Mouse (Mus musculus): ENCODE data around the gene Mrtfb. TPM values are rescaled to one million over a fixed set of nuclear protein-coding genes. Genes with fewer than 3 reads are reported as not detected.
A peak's percentile ranks its signal among the peaks of the same experiment; 100 is the strongest.

Gene Mrtfb
- 3.8 to 9.2 TPM (median 4.6 TPM) in 3 replicates for total RNA-seq (2017)

- ATAC-seq (replicated peaks; ENCODE audit: insufficient number of reproducible peaks, low FRiP score, low TSS enrichment, poor library complexity, severe bottlenecking), result peak; percentile 60
Observed at GRCm38 (mm10) chr16:13255855-13256635, at the start of gene Mrtfb. TSS of gene Mrtfb (plus strand) at chr16:13256481.

- no peak for ATAC-seq (replicated peaks; ENCODE audit: insufficient number of reproducible peaks, low FRiP score, low TSS enrichment, poor library complexity, severe bottlenecking)
Observed at GRCm38 (mm10) chr16:13207649-13208048, 48.6 kb upstream of the Mrtfb start.

- no peak for ATAC-seq (replicated peaks; ENCODE audit: insufficient number of reproducible peaks, low FRiP score, low TSS enrichment, poor library complexity, severe bottlenecking)
Observed at GRCm38 (mm10) chr16:13208087-13208486, 48.2 kb upstream of the Mrtfb start.

- no peak for ATAC-seq (replicated peaks; ENCODE audit: insufficient number of reproducible peaks, low FRiP score, low TSS enrichment, poor library complexity, severe bottlenecking)
Observed at GRCm38 (mm10) chr16:13212781-13213180, 43.5 kb upstream of the Mrtfb start.

- ATAC-seq (replicated peaks; ENCODE audit: insufficient number of reproducible peaks, low FRiP score, low TSS enrichment, poor library complexity, severe bottlenecking), result no peak
Observed at GRCm38 (mm10) chr16:13216116-13216952, 39.9 kb upstream of the Mrtfb start.

- no peak for ATAC-seq (replicated peaks; ENCODE audit: insufficient number of reproducible peaks, low FRiP score, low TSS enrichment, poor library complexity, severe bottlenecking)
Observed at GRCm38 (mm10) chr16:13217951-13218350, 38.3 kb upstream of the Mrtfb start.

- ATAC-seq (replicated peaks; ENCODE audit: insufficient number of reproducible peaks, low FRiP score, low TSS enrichment, poor library complexity, severe bottlenecking), result no peak
Observed at GRCm38 (mm10) chr16:13221475-13221874, 34.8 kb upstream of the Mrtfb start.

GRCm38 (mm10) chr16:13232043-13232442 is 24.2 kb upstream of the Mrtfb start:
- ATAC-seq (replicated peaks; ENCODE audit: insufficient number of reproducible peaks, low FRiP score, low TSS enrichment, poor library complexity, severe bottlenecking), result no peak

GRCm38 (mm10) chr16:13232912-13233802 is 23.1 kb upstream of the Mrtfb start:
- ATAC-seq (replicated peaks; ENCODE audit: insufficient number of reproducible peaks, low FRiP score, low TSS enrichment, poor library complexity, severe bottlenecking), result no peak

GRCm38 (mm10) chr16:13239039-13239438 is 17.2 kb upstream of the Mrtfb start:
- no peak for ATAC-seq (replicated peaks; ENCODE audit: insufficient number of reproducible peaks, low FRiP score, low TSS enrichment, poor library complexity, severe bottlenecking)

- ATAC-seq (replicated peaks; ENCODE audit: insufficient number of reproducible peaks, low FRiP score, low TSS enrichment, poor library complexity, severe bottlenecking), result no peak
Observed at GRCm38 (mm10) chr16:13239544-13239943, 16.7 kb upstream of the Mrtfb start.

- ATAC-seq (replicated peaks; ENCODE audit: insufficient number of reproducible peaks, low FRiP score, low TSS enrichment, poor library complexity, severe bottlenecking), result no peak
Observed at GRCm38 (mm10) chr16:13240326-13240725, 16.0 kb upstream of the Mrtfb start.

GRCm38 (mm10) chr16:13245658-13246057 is 10.6 kb upstream of the Mrtfb start:
- ATAC-seq (replicated peaks; ENCODE audit: insufficient number of reproducible peaks, low FRiP score, low TSS enrichment, poor library complexity, severe bottlenecking), result no peak

- no peak; the same call in 1 of the 2 replicates for ATAC-seq (replicated peaks; ENCODE audit: insufficient number of reproducible peaks, low FRiP score, low TSS enrichment, poor library complexity, severe bottlenecking)
Observed at GRCm38 (mm10) chr16:13246855-13247254, 9.4 kb upstream of the Mrtfb start.

- ATAC-seq (replicated peaks; ENCODE audit: insufficient number of reproducible peaks, low FRiP score, low TSS enrichment, poor library complexity, severe bottlenecking), result no peak
Observed at GRCm38 (mm10) chr16:13250061-13250460, 6.2 kb upstream of the Mrtfb start.

- ATAC-seq (replicated peaks; ENCODE audit: insufficient number of reproducible peaks, low FRiP score, low TSS enrichment, poor library complexity, severe bottlenecking), result 0 out of 2 replicates have a peak, but pooled peaks have one; percentile 10
Observed at GRCm38 (mm10) chr16:13256667-13257527, 616 bp downstream of the Mrtfb start.

- no peak for ATAC-seq (replicated peaks; ENCODE audit: insufficient number of reproducible peaks, low FRiP score, low TSS enrichment, poor library complexity, severe bottlenecking)
Observed at GRCm38 (mm10) chr16:13257528-13257835, 1.2 kb downstream of the Mrtfb start.

GRCm38 (mm10) chr16:13259026-13259425 is 2.7 kb downstream of the Mrtfb start:
- ATAC-seq (replicated peaks; ENCODE audit: insufficient number of reproducible peaks, low FRiP score, low TSS enrichment, poor library complexity, severe bottlenecking), result no peak

All from monocyte, adult 5-6 weeks (primary cell).